Mouse (Mus musculus) MEL (cell line): Measurements from ENCODE around the gene Vmn1r221.
"Not testable (repeated sequence)": the region's sequence is repeated elsewhere in the genome, so short reads cannot be mapped to it uniquely, and the experiment has no call there.

Source experiments
- CHD2 ChIP-seq: IDR thresholded peaks from 2 replicates; pipeline ENCODE4 v1.6.1; 2011; ENCODE audit warnings: low read length, improper control_type of control experiment
- CTCF ChIP-seq, 3 experiments: IDR thresholded peaks in 2 of 3; conservative IDR thresholded peaks in 1 of 3; 2 replicates each; pipeline ENCODE4 v1.5.1; 2011 to 2012; ENCODE audit warnings: low read length in 3 of 3, low read depth in 2 of 3, mild to moderate bottlenecking in 2 of 3, improper control_type of control experiment in 1 of 3, inconsistent platforms in 1 of 3, mixed read lengths in 1 of 3, moderate library complexity in 1 of 3; ENCODE audit not compliant: control insufficient read depth in 1 of 3, insufficient read depth in 1 of 3, poor library complexity in 1 of 3, severe bottlenecking in 1 of 3
- E2F4 ChIP-seq: IDR thresholded peaks from 2 replicates; pipeline ENCODE4 v1.6.1; 2011; ENCODE audit warnings: low read depth, low read length, improper control_type of control experiment, borderline replicate concordance
- POLR2A ChIP-seq, 2 experiments: IDR thresholded peaks; 2 replicates each; pipeline ENCODE4 v1.6.1; 2011 to 2012; ENCODE audit warnings: low read length in 2 of 2, mild to moderate bottlenecking in 2 of 2, control low read depth in 1 of 2, improper control_type of control experiment in 1 of 2, low read depth in 1 of 2, moderate library complexity in 1 of 2; ENCODE audit not compliant: control insufficient read depth in 1 of 2, insufficient read depth in 1 of 2, poor library complexity in 1 of 2

GRCm38 (mm10) chr13:23269127-23269526, 55.2 kb downstream of the Vmn1r221 start:
- not testable (repeated sequence) for TF ChIP-seq CTCF (IDR thresholded peaks at IDR 0.05 in 2 of 3, conservative IDR thresholded peaks at IDR 0.05 in 1 of 3; ENCODE audit: control insufficient read depth in 1 of 3, insufficient read depth in 1 of 3, low read depth in 2 of 3, low read length in 3 of 3, poor library complexity in 1 of 3, severe bottlenecking in 1 of 3); CHD2; POLR2A (IDR thresholded peaks at IDR 0.05; ENCODE audit: control insufficient read depth in 1 of 2, insufficient read depth in 1 of 2, low read depth in 1 of 2, low read length in 2 of 2, poor library complexity in 1 of 2); E2F4
